Mouse (Mus musculus): ENCODE data around the gene Nos2. TPM values are rescaled to one million over a fixed set of nuclear protein-coding genes. Genes with fewer than 3 reads are reported as not detected.

The Nos2 gene
- polyA plus RNA-seq, 1 experiment from 2014 or later = 0.21 TPM

DNA sequence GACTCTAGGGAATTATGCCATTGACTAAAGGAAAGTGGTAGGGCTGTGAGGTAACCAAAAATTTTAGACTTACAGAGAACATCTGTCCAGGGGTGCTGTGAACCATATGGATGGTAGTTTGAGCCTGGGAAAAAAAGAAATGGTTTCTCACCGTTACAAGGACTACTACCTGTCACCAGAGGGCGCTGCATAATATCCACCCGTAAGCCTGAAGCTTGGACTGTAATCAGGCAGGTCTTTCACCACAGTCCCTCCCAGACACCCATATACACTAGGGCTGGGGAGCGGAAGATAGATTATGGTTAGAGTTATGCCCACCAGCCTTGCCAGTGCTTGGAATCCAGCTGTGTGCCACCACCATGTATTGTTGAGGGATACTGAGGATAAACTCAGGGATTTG, 46.8 kb downstream of the Nos2 start:
- Histone ChIP-seq H3K27ac (ENCODE audit: low read depth, low read length) (no peak overlapping the region), H3K4me3 (ENCODE audit: low read depth, low read length) (no peak overlapping the region), H3K4me1 (replicated peaks; ENCODE audit: control insufficient read depth, insufficient read depth, low read length) (no peaks in the 10 kb centered on the region), H3K4me2 (replicated peaks; ENCODE audit: low read depth) (no peak overlapping the region), H3K9me3 (ENCODE audit: control insufficient read depth) (no peaks in the 10 kb centered on the region), H3K27me3 (replicated peaks; ENCODE audit: control insufficient read depth, insufficient read depth, low read length) (no peaks in the 10 kb centered on the region), H3K36me3 (ENCODE audit: control insufficient read depth, insufficient read depth) (peaks cover 90% of the 10 kb centered on the region), H3K9ac (ENCODE audit: low read depth, low read length) (no peak overlapping the region)
- ATAC-seq = 0 out of 2 replicates have a peak, but pooled peaks have one; percentile 14
- 25% methylated on average over 4 of the region's 4 CpGs for WGBS
- peak; percentile 85 for TF ChIP-seq CTCF (IDR thresholded peaks at IDR 0.05; ENCODE audit: low read depth)

DNA sequence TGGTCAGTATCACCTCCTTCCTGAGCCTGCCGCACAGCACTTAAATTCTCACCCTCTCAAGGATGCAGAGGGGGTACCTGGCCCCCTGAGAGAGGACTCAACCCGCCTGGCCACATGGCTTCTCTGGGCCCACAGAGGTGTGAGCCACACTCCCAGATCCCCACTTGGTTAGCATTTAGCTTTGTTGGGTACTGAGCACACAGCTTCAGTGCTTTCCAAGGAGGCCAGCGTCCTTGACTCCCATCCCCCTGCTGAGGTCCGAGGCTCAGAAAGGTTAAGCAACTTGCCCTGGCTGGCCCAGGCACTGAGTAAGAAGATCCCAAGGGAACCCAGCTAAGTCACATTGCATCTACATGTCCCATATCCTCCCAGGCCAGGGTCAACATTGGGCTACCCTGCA, 47.5 kb downstream of the Nos2 start:
- no peak overlapping the region for H3K4me2 ChIP-seq (replicated peaks; ENCODE audit: low read depth)

DNA sequence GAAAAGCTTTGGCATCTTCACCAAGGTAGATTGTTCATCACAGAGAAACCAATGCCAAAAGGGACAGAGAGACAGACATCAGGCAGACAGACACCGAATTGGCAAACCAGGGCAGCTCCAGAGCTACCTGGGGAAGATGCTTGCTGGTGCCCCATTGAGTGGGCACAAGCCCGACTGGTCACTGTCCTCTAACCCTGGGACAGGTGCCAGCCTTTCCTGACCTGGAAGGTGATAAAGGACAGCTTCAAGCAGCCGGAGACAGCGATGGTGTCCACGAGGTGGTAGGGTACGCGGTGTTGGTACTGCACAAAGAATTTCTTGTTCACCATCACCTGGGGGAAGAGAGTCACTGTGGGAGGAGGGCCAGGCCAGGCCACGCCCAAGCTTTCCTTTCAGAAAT, 50.5 kb downstream of the Nos2 start:
- Histone ChIP-seq H3K9me3 (ENCODE audit: control insufficient read depth) (no peaks in the 10 kb centered on the region), H3K4me2 (replicated peaks; ENCODE audit: low read depth) (no peak overlapping the region), H3K27me3 (replicated peaks; ENCODE audit: control insufficient read depth, insufficient read depth, low read length) (no peaks in the 10 kb centered on the region), H3K9ac (ENCODE audit: low read depth, low read length) (no peak overlapping the region), H3K36me3 (ENCODE audit: control insufficient read depth, insufficient read depth) (peaks cover 91% of the 10 kb centered on the region), H3K4me1 (replicated peaks; ENCODE audit: control insufficient read depth, insufficient read depth, low read length) (no peaks in the 10 kb centered on the region), H3K27ac (ENCODE audit: low read depth, low read length) (no peak overlapping the region), H3K4me3 (ENCODE audit: low read depth, low read length) (no peak overlapping the region)
- ATAC-seq = no peak
- 88% methylated on average over 8 of the region's 8 CpGs for WGBS
- no peak for TF ChIP-seq CTCF (IDR thresholded peaks at IDR 0.05; ENCODE audit: low read depth)

More for the DNA sequence above, 47.5 kb downstream of the Nos2 start:
- no peaks in the 10 kb centered on the region for H3K27me3 ChIP-seq (replicated peaks; ENCODE audit: control insufficient read depth, insufficient read depth, low read length)
- H3K36me3 ChIP-seq (ENCODE audit: control insufficient read depth, insufficient read depth) = peaks cover 92% of the 10 kb centered on the region
- no peak overlapping the region for H3K27ac ChIP-seq (ENCODE audit: low read depth, low read length)
- H3K9ac ChIP-seq (ENCODE audit: low read depth, low read length) = no peak overlapping the region
- 81% methylated on average over 4 of the region's 4 CpGs for WGBS
- no peak overlapping the region for H3K4me3 ChIP-seq (ENCODE audit: low read depth, low read length)
- TF ChIP-seq CTCF (IDR thresholded peaks at IDR 0.05; ENCODE audit: low read depth) = no peak
- no peaks in the 10 kb centered on the region for H3K9me3 ChIP-seq (ENCODE audit: control insufficient read depth)
- ATAC-seq = no peak
- no peaks in the 10 kb centered on the region for H3K4me1 ChIP-seq (replicated peaks; ENCODE audit: control insufficient read depth, insufficient read depth, low read length)

DNA sequence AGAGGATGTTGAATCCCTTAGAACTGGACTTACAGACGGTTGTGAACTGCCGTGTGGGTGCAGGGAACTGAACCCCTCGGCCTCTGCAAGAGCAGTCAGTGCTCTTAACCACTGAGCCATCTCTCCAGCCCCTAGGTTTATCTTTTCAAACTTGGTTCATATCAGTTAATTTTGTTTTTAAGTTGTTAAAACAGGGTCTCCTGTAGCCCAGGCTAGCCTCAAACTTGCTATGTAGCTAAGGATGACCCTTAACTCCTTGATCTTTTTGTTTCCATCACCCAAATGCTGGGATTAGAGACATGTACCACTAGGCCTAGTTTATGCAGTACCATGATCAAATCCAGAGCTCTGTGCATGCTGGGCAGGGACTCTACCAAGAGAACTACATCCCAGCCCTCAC, 51.2 kb downstream of the Nos2 start:
- WGBS = 91% methylated on average over 3 of the region's 3 CpGs
- no peak overlapping the region for H3K4me2 ChIP-seq (replicated peaks; ENCODE audit: low read depth)
- H3K36me3 ChIP-seq (ENCODE audit: control insufficient read depth, insufficient read depth) = peaks cover 91% of the 10 kb centered on the region
- no peak overlapping the region for H3K4me3 ChIP-seq (ENCODE audit: low read depth, low read length)
- H3K27ac ChIP-seq (ENCODE audit: low read depth, low read length) = no peak overlapping the region
- no peaks in the 10 kb centered on the region for H3K4me1 ChIP-seq (replicated peaks; ENCODE audit: control insufficient read depth, insufficient read depth, low read length)
- H3K9ac ChIP-seq (ENCODE audit: low read depth, low read length) = no peak overlapping the region
- no peaks in the 10 kb centered on the region for H3K9me3 ChIP-seq (ENCODE audit: control insufficient read depth)
- ATAC-seq = no peak
- H3K27me3 ChIP-seq (replicated peaks; ENCODE audit: control insufficient read depth, insufficient read depth, low read length) = no peaks in the 10 kb centered on the region
- no peak for TF ChIP-seq CTCF (IDR thresholded peaks at IDR 0.05; ENCODE audit: low read depth)

DNA sequence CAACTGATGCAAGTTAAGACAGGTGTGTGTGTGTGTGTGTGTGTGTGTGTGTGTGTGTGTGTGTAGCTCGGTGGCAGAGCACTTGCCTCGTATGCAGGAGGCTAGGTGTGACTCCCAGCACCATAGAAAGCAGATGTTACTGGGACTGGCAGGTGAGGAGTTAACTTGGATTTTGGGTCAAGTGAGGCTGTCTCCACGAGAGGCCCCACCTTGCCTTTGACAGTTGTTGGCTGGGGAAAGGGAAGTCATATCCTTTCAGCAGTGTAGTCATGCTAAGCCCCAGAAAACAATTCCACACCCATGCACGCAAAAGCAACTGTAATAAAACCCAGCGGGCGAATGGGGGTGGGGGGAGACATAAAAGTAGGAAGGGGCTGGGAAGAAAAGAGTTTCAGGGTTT, 51.7 kb downstream of the Nos2 start:
- ATAC-seq = peak; percentile 12; the same call in 1 of the 2 replicates
- no peaks in the 10 kb centered on the region for H3K9me3 ChIP-seq (ENCODE audit: control insufficient read depth)
- peaks cover 93% of the 10 kb centered on the region for H3K36me3 ChIP-seq (ENCODE audit: control insufficient read depth, insufficient read depth)
- no peak overlapping the region for H3K4me3 ChIP-seq (ENCODE audit: low read depth, low read length)
- H3K27ac ChIP-seq (ENCODE audit: low read depth, low read length) = peak overlapping the region; percentile 15; the same call in 1 of the 2 replicates
- WGBS = 25% methylated on average over 6 of the region's 6 CpGs
- no peaks in the 10 kb centered on the region for H3K27me3 ChIP-seq (replicated peaks; ENCODE audit: control insufficient read depth, insufficient read depth, low read length)
- no peak overlapping the region for H3K4me2 ChIP-seq (replicated peaks; ENCODE audit: low read depth)
- H3K9ac ChIP-seq (ENCODE audit: low read depth, low read length) = no peak overlapping the region
- H3K4me1 ChIP-seq (replicated peaks; ENCODE audit: control insufficient read depth, insufficient read depth, low read length) = no peaks in the 10 kb centered on the region
- TF ChIP-seq CTCF (IDR thresholded peaks at IDR 0.05; ENCODE audit: low read depth) = no peak

DNA sequence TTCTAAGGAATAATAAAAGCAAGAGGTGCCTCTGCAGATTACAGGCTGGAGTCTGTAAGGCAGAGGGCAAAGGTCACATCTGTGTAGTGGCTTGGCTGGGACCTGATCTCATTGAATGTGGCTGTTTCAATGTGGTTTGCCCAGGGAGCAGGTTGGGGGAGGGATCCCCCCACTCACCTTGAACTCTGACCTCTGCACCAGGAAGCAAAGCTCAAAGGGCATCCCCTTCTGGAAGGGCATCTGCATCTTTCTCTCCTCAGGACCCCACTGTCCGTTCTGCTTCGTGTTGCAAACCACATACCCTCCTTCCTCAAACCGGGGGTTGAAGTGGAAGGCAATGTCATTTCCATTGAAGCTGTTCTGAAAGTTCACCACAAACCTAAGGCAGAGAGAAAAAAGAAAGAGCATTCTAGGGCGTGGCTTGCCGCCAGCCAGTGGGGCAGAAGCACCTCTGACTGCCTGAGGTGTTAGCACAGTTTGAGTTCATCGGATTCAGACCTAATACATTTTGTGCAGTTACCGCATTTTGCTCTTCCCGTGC, 52.3 kb downstream of the Nos2 start:
- Histone ChIP-seq H3K9me3 (ENCODE audit: control insufficient read depth) (no peaks in the 10 kb centered on the region), H3K9ac (ENCODE audit: low read depth, low read length) (no peak overlapping the region), H3K27me3 (replicated peaks; ENCODE audit: control insufficient read depth, insufficient read depth, low read length) (no peaks in the 10 kb centered on the region), H3K4me2 (replicated peaks; ENCODE audit: low read depth) (no peak overlapping the region), H3K36me3 (ENCODE audit: control insufficient read depth, insufficient read depth) (peaks cover 93% of the 10 kb centered on the region), H3K4me3 (ENCODE audit: low read depth, low read length) (no peak overlapping the region), H3K27ac (ENCODE audit: low read depth, low read length) (no peak overlapping the region), H3K4me1 (replicated peaks; ENCODE audit: control insufficient read depth, insufficient read depth, low read length) (no peaks in the 10 kb centered on the region)
- peak; percentile 56 for ATAC-seq
- no peak for TF ChIP-seq CTCF (IDR thresholded peaks at IDR 0.05; ENCODE audit: low read depth)
- WGBS = 39% methylated on average over 8 of the region's 8 CpGs

Measured in intestine, postnatal 0 days (tissue).